Mouse (Mus musculus) embryonic facial prominence, embryonic 11.5 days (tissue): Measurements from ENCODE around the gene Wdfy2. TPM values are rescaled to one million over a fixed set of nuclear protein-coding genes. Genes with fewer than 3 reads are reported as not detected.

Source experiments
- ATAC-seq: fragments of 200-750 bp; cut with Nextera tagmentation; replicated peaks from 2 replicates; pipeline ENCODE4 v1.8.0; 2017; ENCODE audit warnings: low read depth; ENCODE audit not compliant: insufficient number of reproducible peaks, low FRiP score, low TSS enrichment
- DNase-seq: peaks from one replicate; pipeline ENCODE4 v3.0.0-alpha.2; 2015; ENCODE audit warnings: low spot score
- H3K27ac ChIP-seq: fragments of 300-500 bp; sonication (generic); replicated peaks from 2 replicates; pipeline ENCODE4 v1.5.1; 2014; ENCODE audit warnings: mild to moderate bottlenecking, low read depth, low read length, control low read depth
- H3K27me3 ChIP-seq: fragments of 300-500 bp; sonication (generic); 2 replicates; pipeline ENCODE4 v1.6.1; 2014; ENCODE audit warnings: mild to moderate bottlenecking, low read length, moderate library complexity, mixed read lengths; ENCODE audit not compliant: control insufficient read depth, insufficient read depth
- H3K36me3 ChIP-seq: fragments of 300-500 bp; sonication (generic); replicated peaks from 2 replicates; pipeline ENCODE4 v1.6.1; 2014; ENCODE audit warnings: low read depth, mild to moderate bottlenecking, low read length, moderate library complexity, mixed read lengths; ENCODE audit not compliant: control insufficient read depth, insufficient read depth
- H3K4me1 ChIP-seq: fragments of 300-500 bp; sonication (generic); 2 replicates; pipeline ENCODE4 v1.6.1; 2014; ENCODE audit warnings: low read length, mixed read lengths; ENCODE audit not compliant: control insufficient read depth, insufficient read depth
- H3K4me2 ChIP-seq: fragments of 300-500 bp; sonication (generic); 2 replicates; pipeline ENCODE4 v1.6.1; 2014; ENCODE audit warnings: low read depth, mild to moderate bottlenecking, control low read depth, low read length, moderate library complexity
- H3K4me3 ChIP-seq: fragments of 300-500 bp; sonication (generic); 2 replicates; pipeline ENCODE4 v1.5.1; 2014; ENCODE audit warnings: low read depth, low read length, control low read depth
- H3K9ac ChIP-seq: fragments of 300-500 bp; sonication (generic); replicated peaks from 2 replicates; pipeline ENCODE4 v1.6.1; 2014; ENCODE audit warnings: mild to moderate bottlenecking, control low read depth, low read length
- H3K9me3 ChIP-seq: fragments of 300-500 bp; sonication (generic); replicated peaks from 2 replicates; pipeline ENCODE4 v1.6.1; 2016; ENCODE audit warnings: mild to moderate bottlenecking, low read length, inconsistent platforms, mixed read lengths; ENCODE audit not compliant: control insufficient read depth
- WGBS: fragments of 180-500 bp; shearing (Covaris S2); extraction: QIAGEN DNeasy Blood & Tissue Kit; methylation state at CpG from one replicate; pipeline ENCODE4 v1.1.7; 2014; 5-methylcytosine and 5-hydroxymethylcytosine counted together
- polyA plus RNA-seq: library from polyadenylated mRNA; unstranded; fragments of >200 nt; fragmentation: Nextera tagmentation; extraction: Ambion mirVana; gene quantifications from 2 replicates; pipeline ENCODE4 v1.2.1, GENCODE M21; 2014

The Wdfy2 gene
- polyA plus RNA-seq, result 12.2 and 13.3 TPM in 2 replicates

- Histone ChIP-seq H3K27me3 (no peaks in the 10 kb centered on the region), H3K27ac (peak within 1 kb of the TSS; percentile 56)
Measured at GRCm38 (mm10) chr14:62837641-62838252, at the start of gene Wdfy2. Gene Wdfy2 (plus strand): TSS chr14:62837678.

GRCm38 (mm10) chr14:62789282-62789681 is 48.2 kb upstream of the Wdfy2 start:
- ATAC-seq (no peak), DNase-seq (no peak)
- 74% methylated on average over 4 of the region's 4 CpGs for WGBS
- H3K27ac ChIP-seq, result no peak overlapping the region
- no peaks in the 10 kb centered on the region for H3K4me1 ChIP-seq
- H3K36me3 ChIP-seq, result no peaks in the 10 kb centered on the region
- H3K27me3 ChIP-seq, result no peaks in the 10 kb centered on the region
- no peak overlapping the region for H3K4me3 ChIP-seq
- no peak overlapping the region for H3K9ac ChIP-seq
- H3K4me2 ChIP-seq, result no peak overlapping the region
- H3K9me3 ChIP-seq, result no peaks in the 10 kb centered on the region

More at GRCm38 (mm10) chr14:62837641-62838252, at the start of gene Wdfy2:
- ATAC-seq (peak; percentile 58), DNase-seq (peak; percentile 39)
- no peaks in the 10 kb centered on the region for H3K36me3 ChIP-seq
- 0 out of 2 replicates have a peak, but pooled peaks cover 2% of the 10 kb centered on the region for H3K4me1 ChIP-seq
- H3K4me2 ChIP-seq, result peak within 1 kb of the TSS; percentile 65
- H3K9me3 ChIP-seq, result no peaks in the 10 kb centered on the region
- peak within 1 kb of the TSS; percentile 95 for H3K4me3 ChIP-seq
- under 1% methylated on average over 44 of the region's 49 CpGs for WGBS
- H3K9ac ChIP-seq, result peak within 1 kb of the TSS; percentile 74

- H3K4me3 ChIP-seq, result no peak overlapping the region
- DNase-seq, result no peak
- H3K4me1 ChIP-seq, result no peaks in the 10 kb centered on the region
- no peak overlapping the region for H3K4me2 ChIP-seq
- H3K9ac ChIP-seq, result no peak overlapping the region
- H3K27ac ChIP-seq, result no peak overlapping the region
- no peaks in the 10 kb centered on the region for H3K9me3 ChIP-seq
- no peaks in the 10 kb centered on the region for H3K27me3 ChIP-seq
- no peaks in the 10 kb centered on the region for H3K36me3 ChIP-seq
- no peak for ATAC-seq
- 88% methylated on average over 7 of the region's 7 CpGs for WGBS
Measured at GRCm38 (mm10) chr14:62795719-62796118, 41.8 kb upstream of the Wdfy2 start.

GRCm38 (mm10) chr14:62798608-62799101 is 38.8 kb upstream of the Wdfy2 start:
- no peak overlapping the region for H3K4me2 ChIP-seq
- under 1% methylated on average over 4 of the region's 4 CpGs for WGBS
- H3K27ac ChIP-seq, result no peak overlapping the region

GRCm38 (mm10) chr14:62800791-62801190 is 36.7 kb upstream of the Wdfy2 start:
- no peaks in the 10 kb centered on the region for H3K36me3 ChIP-seq
- DNase-seq, result no peak
- ATAC-seq, result no peak
- H3K9me3 ChIP-seq, result no peaks in the 10 kb centered on the region
- H3K27ac ChIP-seq, result no peak overlapping the region
- WGBS, result 86% methylated on average over 3 of the region's 3 CpGs
- H3K4me2 ChIP-seq, result no peak overlapping the region
- no peak overlapping the region for H3K9ac ChIP-seq
- no peak overlapping the region for H3K4me3 ChIP-seq
- H3K4me1 ChIP-seq, result no peaks in the 10 kb centered on the region
- no peaks in the 10 kb centered on the region for H3K27me3 ChIP-seq

More at GRCm38 (mm10) chr14:62798608-62799101, 38.8 kb upstream of the Wdfy2 start:
- H3K9me3 ChIP-seq, result no peaks in the 10 kb centered on the region
- H3K4me3 ChIP-seq, result no peak overlapping the region
- ATAC-seq, result 0 out of 2 replicates have a peak, but pooled peaks have one; percentile 72
- H3K27me3 ChIP-seq, result no peaks in the 10 kb centered on the region
- DNase-seq, result peak; percentile 68
- no peaks in the 10 kb centered on the region for H3K4me1 ChIP-seq
- no peak overlapping the region for H3K9ac ChIP-seq
- H3K36me3 ChIP-seq, result no peaks in the 10 kb centered on the region

DNA sequence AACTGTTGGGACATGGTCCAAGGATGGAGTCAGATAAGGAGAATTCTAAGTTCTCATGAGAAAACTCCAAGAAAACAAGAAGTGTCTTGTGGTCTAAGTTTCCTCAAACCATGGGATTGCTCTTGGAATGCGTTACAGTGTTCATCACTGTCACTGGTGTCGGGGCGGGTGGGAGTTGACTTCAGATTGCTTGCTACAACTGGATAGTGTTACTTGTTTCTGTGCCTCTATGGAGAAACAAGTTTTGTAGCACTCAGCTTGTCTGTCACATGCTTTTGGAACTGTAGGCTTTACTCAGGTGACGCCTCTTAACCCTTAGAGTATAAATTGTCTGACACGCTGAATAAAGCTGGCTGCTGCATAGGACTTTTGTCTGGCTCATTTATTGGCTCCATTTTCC is 34.3 kb upstream of the Wdfy2 start:
- no peaks in the 10 kb centered on the region for H3K4me1 ChIP-seq
- H3K9me3 ChIP-seq, result no peaks in the 10 kb centered on the region
- H3K27ac ChIP-seq, result no peak overlapping the region
- 75% methylated on average over 5 of the region's 5 CpGs for WGBS
- ATAC-seq (no peak), DNase-seq (no peak)
- no peaks in the 10 kb centered on the region for H3K27me3 ChIP-seq
- no peak overlapping the region for H3K4me3 ChIP-seq
- no peaks in the 10 kb centered on the region for H3K36me3 ChIP-seq
- H3K4me2 ChIP-seq, result no peak overlapping the region
- H3K9ac ChIP-seq, result no peak overlapping the region

DNA sequence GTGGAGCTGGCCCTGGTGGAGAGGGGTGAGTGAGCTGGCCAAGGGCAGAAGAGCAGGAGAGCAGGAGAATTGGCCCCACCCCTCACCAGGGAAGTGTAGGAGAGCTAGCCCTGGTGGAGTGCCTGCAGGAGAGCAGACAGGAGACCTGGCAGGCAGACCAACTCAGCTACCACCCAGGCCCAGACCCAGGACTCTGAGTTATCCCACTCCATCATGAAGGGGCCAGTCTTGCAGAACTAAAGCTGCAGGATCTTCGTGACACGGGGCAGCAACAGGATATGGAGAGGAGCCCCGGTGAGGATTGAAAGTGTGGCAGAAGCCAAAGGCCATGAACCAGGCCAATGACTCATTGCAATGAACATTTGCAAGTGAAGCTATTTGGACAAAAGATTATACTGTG is 30.6 kb upstream of the Wdfy2 start:
- Histone ChIP-seq H3K27ac (no peak overlapping the region), H3K9me3 (no peaks in the 10 kb centered on the region), H3K4me3 (no peak overlapping the region), H3K4me2 (no peak overlapping the region), H3K9ac (no peak overlapping the region), H3K36me3 (no peaks in the 10 kb centered on the region), H3K27me3 (no peaks in the 10 kb centered on the region), H3K4me1 (no peaks in the 10 kb centered on the region)
- 64% methylated on average over 3 of the region's 3 CpGs for WGBS
- DNase-seq (no peak), ATAC-seq (no peak)

GRCm38 (mm10) chr14:62808661-62809523 is 28.6 kb upstream of the Wdfy2 start:
- Histone ChIP-seq H3K27ac (no peak overlapping the region), H3K9me3 (no peaks in the 10 kb centered on the region), H3K27me3 (no peaks in the 10 kb centered on the region), H3K36me3 (no peaks in the 10 kb centered on the region), H3K4me1 (no peaks in the 10 kb centered on the region), H3K9ac (no peak overlapping the region), H3K4me3 (no peak overlapping the region), H3K4me2 (no peak overlapping the region)
- no peak for DNase-seq
- no peak for ATAC-seq
- WGBS, result 67% methylated on average over 7 of the region's 7 CpGs
